Mouse (Mus musculus): ENCODE results near the gene Ppp1ca. TPM values are rescaled to one million over a fixed set of nuclear protein-coding genes. Genes with fewer than 3 reads are reported as not detected.
A peak's percentile ranks its signal among the peaks of the same experiment; 100 is the strongest.

The Ppp1ca gene
- polyA plus RNA-seq, 1 experiment from 2014 or later: 684 TPM

GRCm38 (mm10) chr19:4149764-4150461 is 42.0 kb upstream of the Ppp1ca start:
- Histone ChIP-seq H3K4me2 (replicated peaks) (peak overlapping the region; percentile 89; the same call in 1 of the 2 replicates), H3K4me1 (peaks cover 26% of the 10 kb centered on the region), H3K9me3 (replicated peaks) (no peaks in the 10 kb centered on the region), H3K27ac (no peak overlapping the region), H3K4me3 (no peak overlapping the region), H3K9ac (no peak overlapping the region; the same call in 1 of the 2 replicates), H3K27me3 (no peaks in the 10 kb centered on the region), H3K36me3 (peaks cover 29% of the 10 kb centered on the region)
- ATAC-seq (ENCODE audit: low FRiP score): no peak
- WGBS: 96% methylated on average over 17 of the region's 17 CpGs

- no peaks in the 10 kb centered on the region for H3K27me3 ChIP-seq
- WGBS: 88% methylated on average over 22 of the region's 22 CpGs
- H3K27ac ChIP-seq: no peak overlapping the region
- no peak for ATAC-seq (ENCODE audit: low FRiP score)
- H3K4me2 ChIP-seq (replicated peaks): no peak overlapping the region
- no peak overlapping the region for H3K9ac ChIP-seq
- H3K36me3 ChIP-seq: peaks cover 33% of the 10 kb centered on the region
- no peak overlapping the region for H3K4me3 ChIP-seq
- peaks cover 26% of the 10 kb centered on the region for H3K4me1 ChIP-seq
- H3K9me3 ChIP-seq (replicated peaks): no peaks in the 10 kb centered on the region
Observed at GRCm38 (mm10) chr19:4150567-4151487, 41.0 kb upstream of the Ppp1ca start.

GRCm38 (mm10) chr19:4151488-4151860 is 40.4 kb upstream of the Ppp1ca start:
- Histone ChIP-seq H3K27me3 (no peaks in the 10 kb centered on the region), H3K36me3 (peaks cover 40% of the 10 kb centered on the region), H3K4me3 (no peak overlapping the region), H3K4me1 (peaks cover 29% of the 10 kb centered on the region), H3K9me3 (replicated peaks) (no peaks in the 10 kb centered on the region), H3K27ac (no peak overlapping the region), H3K9ac (no peak overlapping the region), H3K4me2 (replicated peaks) (no peak overlapping the region)
- ATAC-seq (ENCODE audit: low FRiP score): no peak
- 73% methylated on average over 5 of the region's 5 CpGs for WGBS

- peaks cover 44% of the 10 kb centered on the region for H3K36me3 ChIP-seq
- H3K4me1 ChIP-seq: peaks cover 29% of the 10 kb centered on the region
- H3K9ac ChIP-seq: no peak overlapping the region
- no peak overlapping the region for H3K27ac ChIP-seq
- H3K9me3 ChIP-seq (replicated peaks): no peaks in the 10 kb centered on the region
- no peak overlapping the region for H3K4me3 ChIP-seq
- H3K27me3 ChIP-seq: no peaks in the 10 kb centered on the region
- H3K4me2 ChIP-seq (replicated peaks): no peak overlapping the region
- WGBS: 88% methylated on average over 5 of the region's 5 CpGs
- no peak for ATAC-seq (ENCODE audit: low FRiP score)
Observed at GRCm38 (mm10) chr19:4151898-4152297, 40.0 kb upstream of the Ppp1ca start.

- WGBS: 87% methylated on average over 8 of the region's 8 CpGs
- Histone ChIP-seq H3K36me3 (peaks cover 51% of the 10 kb centered on the region), H3K27me3 (no peaks in the 10 kb centered on the region), H3K27ac (no peak overlapping the region), H3K4me2 (replicated peaks) (no peak overlapping the region), H3K4me3 (no peak overlapping the region), H3K4me1 (peaks cover 26% of the 10 kb centered on the region), H3K9ac (no peak overlapping the region), H3K9me3 (replicated peaks) (no peaks in the 10 kb centered on the region)
- ATAC-seq (ENCODE audit: low FRiP score): no peak
Observed at GRCm38 (mm10) chr19:4152445-4153231, 39.2 kb upstream of the Ppp1ca start.

GRCm38 (mm10) chr19:4153232-4153654 is 38.6 kb upstream of the Ppp1ca start, which contains the start of gene Ptprcap:
Gene Ptprcap, plus strand, starts transcription at chr19:4153604.
- Histone ChIP-seq H3K27ac (no peak within 1 kb of the TSS; the same call in 1 of the 2 replicates), H3K36me3 (peaks cover 57% of the 10 kb centered on the region), H3K9ac (no peak within 1 kb of the TSS), H3K27me3 (no peaks in the 10 kb centered on the region), H3K9me3 (replicated peaks) (no peaks in the 10 kb centered on the region), H3K4me2 (replicated peaks) (no peak within 1 kb of the TSS), H3K4me3 (no peak within 1 kb of the TSS), H3K4me1 (peaks cover 20% of the 10 kb centered on the region)
- 72% methylated on average over 11 of the region's 11 CpGs for WGBS
- ATAC-seq (ENCODE audit: low FRiP score): no peak

- H3K9ac ChIP-seq: no peak overlapping the region
- WGBS: 81% methylated on average over 13 of the region's 13 CpGs
- H3K27ac ChIP-seq: no peak overlapping the region
- ATAC-seq (ENCODE audit: low FRiP score): no peak
- no peak overlapping the region for H3K4me2 ChIP-seq (replicated peaks)
- peaks cover 12% of the 10 kb centered on the region for H3K4me1 ChIP-seq
- no peaks in the 10 kb centered on the region for H3K27me3 ChIP-seq
- peaks cover 71% of the 10 kb centered on the region for H3K36me3 ChIP-seq
- no peaks in the 10 kb centered on the region for H3K9me3 ChIP-seq (replicated peaks)
- H3K4me3 ChIP-seq: no peak overlapping the region
Observed at GRCm38 (mm10) chr19:4154437-4155222, 37.2 kb upstream of the Ppp1ca start.

GRCm38 (mm10) chr19:4155223-4156072 is 36.4 kb upstream of the Ppp1ca start:
- Histone ChIP-seq H3K4me1 (peaks cover 5% of the 10 kb centered on the region; the same call in 1 of the 2 replicates), H3K27me3 (no peaks in the 10 kb centered on the region), H3K27ac (peak overlapping the region; percentile 60), H3K9ac (no peak overlapping the region), H3K4me2 (replicated peaks) (no peak overlapping the region), H3K4me3 (no peak overlapping the region), H3K9me3 (replicated peaks) (no peaks in the 10 kb centered on the region), H3K36me3 (peaks cover 71% of the 10 kb centered on the region)
- no peak for ATAC-seq (ENCODE audit: low FRiP score)
- WGBS: 68% methylated on average over 6 of the region's 6 CpGs

GRCm38 (mm10) chr19:4156073-4156579 is 35.7 kb upstream of the Ppp1ca start:
- no peak overlapping the region for H3K9ac ChIP-seq
- no peak for ATAC-seq (ENCODE audit: low FRiP score)
- 69% methylated on average over 20 of the region's 20 CpGs for WGBS

GRCm38 (mm10) chr19:4156771-4157170 is 35.1 kb upstream of the Ppp1ca start:
- H3K36me3 ChIP-seq: peaks cover 71% of the 10 kb centered on the region
- H3K27ac ChIP-seq: no peak overlapping the region
- no peaks in the 10 kb centered on the region for H3K27me3 ChIP-seq
- no peak overlapping the region for H3K9ac ChIP-seq
- peaks cover 3% of the 10 kb centered on the region; the same call in 1 of the 2 replicates for H3K4me1 ChIP-seq
- no peaks in the 10 kb centered on the region for H3K9me3 ChIP-seq (replicated peaks)
- no peak overlapping the region for H3K4me2 ChIP-seq (replicated peaks)
- 87% methylated on average over 12 of the region's 12 CpGs for WGBS
- no peak for ATAC-seq (ENCODE audit: low FRiP score)
- H3K4me3 ChIP-seq: no peak overlapping the region

More at GRCm38 (mm10) chr19:4156073-4156579, 35.7 kb upstream of the Ppp1ca start:
- H3K27ac ChIP-seq: peak overlapping the region; percentile 60
- H3K4me2 ChIP-seq (replicated peaks): no peak overlapping the region
- H3K4me3 ChIP-seq: no peak overlapping the region
- peaks cover 3% of the 10 kb centered on the region; the same call in 1 of the 2 replicates for H3K4me1 ChIP-seq
- no peaks in the 10 kb centered on the region for H3K9me3 ChIP-seq (replicated peaks)
- peaks cover 71% of the 10 kb centered on the region for H3K36me3 ChIP-seq
- no peaks in the 10 kb centered on the region for H3K27me3 ChIP-seq

Data from hindbrain, embryonic 12.5 days (tissue).